ENCODE assay signal across 8 mouse cellular contexts in the genomic region with DNA sequence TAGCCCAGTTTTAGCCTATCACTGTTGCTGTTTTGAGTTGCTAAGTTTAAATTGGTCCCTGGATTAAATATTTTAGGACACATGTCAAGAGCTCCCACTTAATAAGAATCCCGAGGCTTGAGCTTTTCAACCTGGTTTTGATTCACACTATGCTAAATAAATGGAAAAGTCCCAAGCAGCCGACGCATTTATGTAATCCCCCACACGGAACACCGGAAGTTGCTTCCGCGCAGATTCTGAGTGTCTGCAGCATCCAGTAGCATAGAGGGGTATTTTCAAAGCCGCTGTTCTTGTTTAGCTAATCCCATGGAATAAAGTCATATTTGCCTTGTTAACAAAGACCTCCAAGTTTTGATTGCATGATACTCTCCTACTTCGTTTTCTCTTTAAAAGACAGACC.
DNase-seq lines count a peak whose midpoint lies in the region.

No protein-coding gene starts in this region.

- peak; percentile 12 to 14 for DNase-seq in heart, adult 9 months (ENCODE audit: low spot score in 2 of 2)
- no peak for DNase-seq in heart, adult 8-10 months (ENCODE audit: low spot score)
- DNase-seq in layer of hippocampus, adult 18-20 months (ENCODE audit: low spot score in 2 of 2) = peak; percentile 55 to 78
- DNase-seq in layer of hippocampus, adult 9-11 months = no peak
- DNase-seq in right cerebral cortex, postnatal 25 days = peak; percentile 45
- no peak for DNase-seq in right cerebral cortex, postnatal 10 days (ENCODE audit: low spot score in 2 of 2)
- DNase-seq in telencephalon, adult 2 months (ENCODE audit: low read depth, low spot score) = peak; percentile 64
- DNase-seq in cerebellum, adult 11 months = no peak

Comparison
In these comparisons a context has a peak if more than half of its experiments do, and no peak if none do; other contexts are left out.
1. DNase-seq: peak in heart, adult 9 months (2 of 2), layer of hippocampus, adult 18-20 months (2 of 2), right cerebral cortex, postnatal 25 days (single experiment) and telencephalon, adult 2 months (single experiment); none in heart, adult 8-10 months (single experiment), layer of hippocampus, adult 9-11 months (single experiment), right cerebral cortex, postnatal 10 days (0 of 2) and cerebellum, adult 11 months (single experiment).